Mouse (Mus musculus): Measurements from ENCODE around the gene Ttc7b.

DNA sequence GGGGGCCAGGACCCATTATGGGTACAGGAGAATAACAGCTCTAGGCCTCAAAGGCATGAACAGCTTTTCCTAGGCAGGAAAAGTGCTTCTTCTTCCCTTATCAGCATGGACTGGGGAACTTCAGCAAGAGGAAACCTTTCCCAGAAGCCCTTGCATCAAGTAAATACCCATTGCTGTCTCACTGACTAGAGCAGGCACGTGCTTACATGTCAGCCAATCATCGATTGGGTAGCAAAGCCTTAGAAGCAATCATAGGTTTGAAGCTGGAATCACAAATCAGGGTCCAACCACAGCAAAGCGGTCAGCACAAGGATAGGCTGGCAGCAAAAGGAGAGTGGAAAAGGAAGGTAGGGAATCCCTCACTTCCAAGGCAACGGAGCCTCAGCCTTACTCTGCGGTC lies 7.5 kb downstream of the Ttc7b start:
- TF ChIP-seq POLR2A (IDR thresholded peaks at IDR 0.05; ENCODE audit: insufficient read depth, low read depth, low read length) (no peak), CTCF (IDR thresholded peaks at IDR 0.05; ENCODE audit: insufficient read depth, low read depth, low read length) (no peak)
